Mouse (Mus musculus) kidney, adult 2 months (tissue): Measurements from ENCODE around the gene Ccr8.

ENCODE experiments used
- CTCF ChIP-seq: fragments of 200-500 bp; conservative IDR thresholded peaks from 2 replicates; pipeline ENCODE4 v1.5.1; 2011; ENCODE audit warnings: low read depth, mild to moderate bottlenecking, control low read depth, low read length, moderate library complexity, mixed read lengths; ENCODE audit not compliant: insufficient read depth, insufficient read length
- POLR2A ChIP-seq: fragments of 200-500 bp; IDR thresholded peaks from one replicate; pipeline ENCODE4 v1.6.1; 2011; ENCODE audit warnings: low read depth, low read length, control low read depth

- TF ChIP-seq POLR2A (no peak), CTCF (peak; percentile 95)
Measured at GRCm38 (mm10) chr9:120073169-120073568, 18.7 kb upstream of the Ccr8 start.
